Mouse (Mus musculus): ENCODE results near the gene Kcnma1. TPM values are rescaled to one million over a fixed set of nuclear protein-coding genes. Genes with fewer than 3 reads are reported as not detected.

Kcnma1 gene
- total and polyA plus RNA-seq, 3 experiments = not detected

- DNase-seq (ENCODE audit: low read depth, low spot score) = no peak
- Histone ChIP-seq H3K4me1 (ENCODE audit: control insufficient read depth in 1 of 2, insufficient read depth in 2 of 2, low read length in 2 of 2) (no peaks in the 10 kb centered on the region), H3K79me2 (ENCODE audit: control insufficient read depth, insufficient read depth, low read length, poor library complexity) (no peaks in the 10 kb centered on the region), H3K27me3 (ENCODE audit: control insufficient read depth in 1 of 2, insufficient read depth in 2 of 2, low read length in 2 of 2) (no peaks in the 10 kb centered on the region), H3K27ac (ENCODE audit: control insufficient read depth, low read depth, low read length) (no peak overlapping the region), H3K9ac (ENCODE audit: control insufficient read depth, low read depth, low read length, poor library complexity, severe bottlenecking) (no peak overlapping the region), H3K4me3 (ENCODE audit: control insufficient read depth in 1 of 2, insufficient read depth in 1 of 2, low read depth in 2 of 2, low read length in 2 of 2) (no peak overlapping the region), H3K9me3 (replicated peaks; ENCODE audit: insufficient read depth, low read length) (no peaks in the 10 kb centered on the region), H3K36me3 (ENCODE audit: control insufficient read depth in 1 of 2, insufficient read depth in 2 of 2, low read length in 2 of 2) (no peaks in the 10 kb centered on the region)
- TF ChIP-seq MYC (IDR thresholded peaks at IDR 0.05; ENCODE audit: low read depth, low read length) (no peak), ZC3H11A (IDR thresholded peaks at IDR 0.05; ENCODE audit: low read depth, low read length) (no peak), NRF1 (IDR thresholded peaks at IDR 0.05; ENCODE audit: insufficient read depth, low read depth, low read length, poor library complexity, severe bottlenecking) (no peak), HCFC1 (IDR thresholded peaks at IDR 0.05; ENCODE audit: low read depth, low read length) (no peak), MAFK (IDR thresholded peaks at IDR 0.05; ENCODE audit: borderline replicate concordance, low read depth, low read length) (no peak), TBP (IDR thresholded peaks at IDR 0.05; ENCODE audit: low read depth, low read length) (no peak), NELFE (IDR thresholded peaks at IDR 0.05; ENCODE audit: low read depth, low read length) (no peak), SIN3A (IDR thresholded peaks at IDR 0.05; ENCODE audit: low read length) (no peak), GABPA (IDR thresholded peaks at IDR 0.05; ENCODE audit: low read depth, low read length) (no peak), RAD21 (IDR thresholded peaks at IDR 0.05; ENCODE audit: low read depth, low read length) (no peak), MYB (IDR thresholded peaks at IDR 0.05; ENCODE audit: low read depth, low read length) (no peak)
These were observed 116.5 kb downstream of the Kcnma1 start for GRCm38 (mm10) chr14:23897815-23898214.

GRCm38 (mm10) chr14:23896036-23896435 is 118.3 kb downstream of the Kcnma1 start:
- H3K27ac ChIP-seq (ENCODE audit: control insufficient read depth, low read depth, low read length) = no peak overlapping the region
- DNase-seq (ENCODE audit: low read depth, low spot score) = no peak
- H3K36me3 ChIP-seq (ENCODE audit: control insufficient read depth in 1 of 2, insufficient read depth in 2 of 2, low read length in 2 of 2) = no peaks in the 10 kb centered on the region
- no peaks in the 10 kb centered on the region for H3K79me2 ChIP-seq (ENCODE audit: control insufficient read depth, insufficient read depth, low read length, poor library complexity)
- no peak for TF ChIP-seq CTCF (IDR thresholded peaks at IDR 0.05 in 2 of 3, conservative IDR thresholded peaks at IDR 0.05 in 1 of 3; ENCODE audit: control insufficient read depth in 1 of 3, insufficient read depth in 1 of 3, low read depth in 2 of 3, low read length in 3 of 3, poor library complexity in 1 of 3, severe bottlenecking in 1 of 3)
- TF ChIP-seq ZMIZ1 (IDR thresholded peaks at IDR 0.05; ENCODE audit: low read depth, low read length) = no peak
- no peak for TF ChIP-seq POLR2AphosphoS2 (IDR thresholded peaks at IDR 0.05; ENCODE audit: low read length)
- no peak for TF ChIP-seq ZC3H11A (IDR thresholded peaks at IDR 0.05; ENCODE audit: low read depth, low read length)
- no peak for TF ChIP-seq MAZ (IDR thresholded peaks at IDR 0.05; ENCODE audit: low read depth, low read length)
- H3K9me3 ChIP-seq (replicated peaks; ENCODE audit: insufficient read depth, low read length) = no peaks in the 10 kb centered on the region
- no peak overlapping the region for H3K9ac ChIP-seq (ENCODE audit: control insufficient read depth, low read depth, low read length, poor library complexity, severe bottlenecking)
- no peaks in the 10 kb centered on the region for H3K4me1 ChIP-seq (ENCODE audit: control insufficient read depth in 1 of 2, insufficient read depth in 2 of 2, low read length in 2 of 2)
- no peak overlapping the region for H3K4me3 ChIP-seq (ENCODE audit: control insufficient read depth in 1 of 2, insufficient read depth in 1 of 2, low read depth in 2 of 2, low read length in 2 of 2)
- H3K27me3 ChIP-seq (ENCODE audit: control insufficient read depth in 1 of 2, insufficient read depth in 2 of 2, low read length in 2 of 2) = no peaks in the 10 kb centered on the region

GRCm38 (mm10) chr14:23886112-23886511 is 128.2 kb downstream of the Kcnma1 start:
- no peak overlapping the region for H3K4me3 ChIP-seq (ENCODE audit: control insufficient read depth in 1 of 2, insufficient read depth in 1 of 2, low read depth in 2 of 2, low read length in 2 of 2)
- H3K9ac ChIP-seq (ENCODE audit: control insufficient read depth, low read depth, low read length, poor library complexity, severe bottlenecking) = no peak overlapping the region
- DNase-seq (ENCODE audit: low read depth, low spot score) = no peak
- H3K79me2 ChIP-seq (ENCODE audit: control insufficient read depth, insufficient read depth, low read length, poor library complexity) = no peaks in the 10 kb centered on the region
- no peaks in the 10 kb centered on the region for H3K9me3 ChIP-seq (replicated peaks; ENCODE audit: insufficient read depth, low read length)
- TF ChIP-seq KAT2A (conservative IDR thresholded peaks at IDR 0.05; ENCODE audit: low read depth, low read length) (no peak), POLR2A (IDR thresholded peaks at IDR 0.05; ENCODE audit: control insufficient read depth in 1 of 2, insufficient read depth in 1 of 2, low read depth in 1 of 2, low read length in 2 of 2, poor library complexity in 1 of 2) (no peak), TCF12 (IDR thresholded peaks at IDR 0.05; ENCODE audit: low read depth, low read length) (no peak), ZKSCAN1 (IDR thresholded peaks at IDR 0.05; ENCODE audit: low read depth, low read length) (no peak), MEF2A (IDR thresholded peaks at IDR 0.05; ENCODE audit: extremely low read depth, insufficient replicate concordance, low read depth, low read length, poor library complexity, severe bottlenecking) (no peak), BHLHE40 (IDR thresholded peaks at IDR 0.05; ENCODE audit: borderline replicate concordance, low read depth, low read length) (no peak), CHD2 (IDR thresholded peaks at IDR 0.05; ENCODE audit: low read length) (no peak), MYC (IDR thresholded peaks at IDR 0.05; ENCODE audit: low read depth, low read length) (no peak), TBP (IDR thresholded peaks at IDR 0.05; ENCODE audit: low read depth, low read length) (no peak), ETS1 (IDR thresholded peaks at IDR 0.05; ENCODE audit: low read depth, low read length) (no peak)
- no peaks in the 10 kb centered on the region for H3K36me3 ChIP-seq (ENCODE audit: control insufficient read depth in 1 of 2, insufficient read depth in 2 of 2, low read length in 2 of 2)
- H3K27ac ChIP-seq (ENCODE audit: control insufficient read depth, low read depth, low read length) = no peak overlapping the region
- no peaks in the 10 kb centered on the region for H3K4me1 ChIP-seq (ENCODE audit: control insufficient read depth in 1 of 2, insufficient read depth in 2 of 2, low read length in 2 of 2)
- H3K27me3 ChIP-seq (ENCODE audit: control insufficient read depth in 1 of 2, insufficient read depth in 2 of 2, low read length in 2 of 2) = no peaks in the 10 kb centered on the region

Measured in MEL (cell line).